Mouse (Mus musculus): ENCODE results near the gene Pex10.
"Not testable (repeated sequence)": the region's sequence is repeated elsewhere in the genome, so short reads cannot be mapped to it uniquely, and the experiment has no call there.

The Pex10 gene

GRCm38 (mm10) chr4:155063895-155064294 lies 2.9 kb upstream of the Pex10 start:
- intact Hi-C loops (cut with DNase I), result loop anchor here (5.0 kb wide), 1 partner anchor 117 kb away; no protein-coding TSS in a partner anchor

- intact Hi-C loops (cut with DNase I), result loop anchor here (5.0 kb wide), 1 partner anchor 117 kb away; no protein-coding TSS in a partner anchor
Observed at GRCm38 (mm10) chr4:155064474-155064873, 2.3 kb upstream of the Pex10 start.

- intact Hi-C loops (cut with DNase I), result loop anchor here (1.0 kb wide), 1 partner anchor 189 kb away; no protein-coding TSS in a partner anchor
Observed at GRCm38 (mm10) chr4:155065970-155066833, 614 bp upstream of the Pex10 start.

- intact Hi-C loops (cut with DNase I), result no loop called here
Observed at GRCm38 (mm10) chr4:155068357-155068972, 1.6 kb downstream of the Pex10 start.

GRCm38 (mm10) chr4:155069191-155069590 lies 2.4 kb downstream of the Pex10 start:
- intact Hi-C loops (cut with DNase I), result no loop called here

GRCm38 (mm10) chr4:155070199-155070598 lies 3.4 kb downstream of the Pex10 start:
- intact Hi-C loops (cut with DNase I), result no loop called here

- intact Hi-C loops (cut with DNase I), result no loop called here
Observed at GRCm38 (mm10) chr4:155070921-155071320, 4.1 kb downstream of the Pex10 start.

- intact Hi-C loops (cut with DNase I), result no loop called here
Observed at GRCm38 (mm10) chr4:155074418-155074817, 7.6 kb downstream of the Pex10 start.

- intact Hi-C loops (cut with DNase I), result no loop called here
Observed at GRCm38 (mm10) chr4:155075137-155075536, 8.3 kb downstream of the Pex10 start.

GRCm38 (mm10) chr4:155075813-155076212 lies 9.0 kb downstream of the Pex10 start:
- intact Hi-C loops (cut with DNase I), result no loop called here

- intact Hi-C loops (cut with DNase I), result no loop called here
Observed at GRCm38 (mm10) chr4:155076677-155077076, 9.9 kb downstream of the Pex10 start.

- intact Hi-C loops (cut with DNase I), result not testable (repeated sequence)
Observed at GRCm38 (mm10) chr4:155078808-155079207, 12.0 kb downstream of the Pex10 start.

GRCm38 (mm10) chr4:155079666-155080065 lies 12.8 kb downstream of the Pex10 start:
- intact Hi-C loops (cut with DNase I), result no loop called here

GRCm38 (mm10) chr4:155083553-155083952 lies 16.7 kb downstream of the Pex10 start:
- intact Hi-C loops (cut with DNase I), result no loop called here

- intact Hi-C loops (cut with DNase I), result no loop called here
Observed at GRCm38 (mm10) chr4:155084351-155084750, 17.5 kb downstream of the Pex10 start.

- intact Hi-C loops (cut with DNase I), result no loop called here
Observed at GRCm38 (mm10) chr4:155085206-155086107, 18.6 kb downstream of the Pex10 start.

GRCm38 (mm10) chr4:155086108-155087024 lies 19.6 kb downstream of the Pex10 start, which contains the start of the genes Rer1 and Morn1:
Gene Rer1, minus strand, starts transcription at chr4:155086382.
Gene Morn1, plus strand, starts transcription at chr4:155086577.
- intact Hi-C loops (cut with DNase I), result no loop called here

GRCm38 (mm10) chr4:155089241-155089640 lies 22.4 kb downstream of the Pex10 start:
- intact Hi-C loops (cut with DNase I), result no loop called here

GRCm38 (mm10) chr4:155090147-155090546 lies 23.3 kb downstream of the Pex10 start:
- intact Hi-C loops (cut with DNase I), result no loop called here

Measured in adrenal gland (tissue).